Mouse (Mus musculus): ENCODE results near the gene Lins1.

Lins1 gene

DNA sequence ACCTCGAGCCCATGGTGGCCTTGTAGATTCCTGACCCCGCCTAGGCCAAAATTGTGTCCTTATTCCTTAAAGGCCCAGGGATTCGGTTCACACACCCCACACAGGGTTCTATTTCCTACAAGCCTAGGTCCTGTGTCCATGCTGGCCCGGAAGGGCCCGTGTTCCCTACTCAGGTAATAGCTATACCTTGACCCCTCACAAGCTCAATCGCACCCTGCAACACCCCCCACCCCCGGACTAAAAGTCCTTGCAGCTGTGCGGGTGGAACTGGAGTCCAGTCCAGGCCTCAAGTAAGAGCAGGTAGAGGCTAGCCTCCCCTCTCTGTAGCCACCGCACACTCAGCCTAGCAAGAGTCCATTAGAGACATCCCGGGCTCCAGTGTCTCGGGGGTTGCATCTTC lies 44.2 kb downstream of the Lins1 start:
- DNase-seq = no peak

DNA sequence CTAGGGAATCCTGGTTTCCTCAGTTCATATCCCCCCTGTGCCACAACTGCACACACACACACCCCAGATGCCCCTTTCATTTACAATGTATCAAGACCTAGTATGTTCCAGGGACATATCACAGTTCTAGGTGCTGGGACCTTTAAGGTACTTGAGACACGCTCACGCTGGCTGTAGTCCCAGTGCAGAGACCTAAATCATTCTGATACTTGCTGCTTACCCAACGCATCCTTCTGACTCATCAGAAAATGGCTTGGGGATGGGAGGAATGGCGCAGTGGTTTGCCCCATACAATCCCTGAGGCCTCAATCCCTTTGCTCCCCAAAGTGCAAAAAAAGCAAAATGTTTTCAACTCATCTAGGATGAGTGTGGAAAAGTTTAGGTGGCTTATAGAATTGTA lies 44.8 kb downstream of the Lins1 start:
- no peak for DNase-seq

DNA sequence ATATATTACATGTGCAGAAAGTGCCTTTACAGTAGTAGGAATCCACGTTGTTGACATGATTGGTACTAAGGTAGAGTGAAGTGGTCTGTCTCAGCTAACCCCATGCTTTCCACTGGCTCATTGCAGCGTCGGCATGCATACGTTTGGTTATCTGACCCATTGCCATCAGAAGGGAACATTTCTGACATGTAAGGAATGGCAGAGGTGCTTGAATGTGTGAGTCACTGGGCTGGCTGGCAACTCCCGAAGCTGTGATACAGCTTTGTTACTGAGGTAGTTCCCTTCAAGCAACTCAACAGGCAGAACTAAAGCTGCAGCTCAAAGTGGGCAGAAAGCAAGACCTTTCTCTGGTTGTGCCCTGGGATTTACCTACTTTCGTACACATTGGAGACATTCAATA lies 45.3 kb downstream of the Lins1 start:
- DNase-seq = no peak

DNA sequence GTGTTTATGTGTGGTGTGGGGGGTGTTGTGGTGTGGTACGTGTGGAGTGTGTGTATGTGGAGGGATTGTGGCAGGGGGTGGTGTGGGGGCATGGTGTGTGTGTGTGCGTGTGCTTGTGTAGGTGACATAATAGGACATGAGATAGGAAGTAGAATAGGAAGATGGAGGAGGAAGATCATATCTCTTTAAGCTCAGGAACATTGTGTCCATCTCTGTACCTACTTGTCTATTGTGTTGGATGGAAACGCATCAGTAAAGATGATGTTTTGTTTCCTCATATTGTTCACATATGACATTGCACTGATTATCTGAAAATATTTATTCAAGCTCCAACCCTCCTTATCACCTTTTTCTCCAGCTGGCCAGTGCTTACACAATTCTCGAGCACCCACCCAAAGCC lies 47.7 kb downstream of the Lins1 start:
- no peak for DNase-seq

DNA sequence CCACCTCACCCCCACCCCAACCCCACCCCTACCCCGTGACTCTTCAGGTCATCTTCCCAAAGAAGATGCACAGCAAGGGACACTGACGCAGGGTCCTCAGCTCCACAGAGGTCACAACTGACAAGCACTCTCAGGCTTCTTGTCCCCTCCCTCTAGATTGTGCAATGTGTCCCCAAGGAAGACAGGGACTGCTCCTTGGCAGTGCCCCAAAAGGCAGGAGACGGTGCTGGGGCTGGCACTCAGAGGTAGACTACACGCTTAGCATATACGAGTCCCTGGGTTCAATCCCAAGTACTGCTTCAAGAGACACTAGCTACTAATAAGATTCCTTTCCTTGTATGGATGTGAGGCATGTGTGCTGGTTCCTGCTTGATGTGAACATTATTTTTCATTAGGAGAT lies 51.3 kb downstream of the Lins1 start:
- DNase-seq = no peak

DNA sequence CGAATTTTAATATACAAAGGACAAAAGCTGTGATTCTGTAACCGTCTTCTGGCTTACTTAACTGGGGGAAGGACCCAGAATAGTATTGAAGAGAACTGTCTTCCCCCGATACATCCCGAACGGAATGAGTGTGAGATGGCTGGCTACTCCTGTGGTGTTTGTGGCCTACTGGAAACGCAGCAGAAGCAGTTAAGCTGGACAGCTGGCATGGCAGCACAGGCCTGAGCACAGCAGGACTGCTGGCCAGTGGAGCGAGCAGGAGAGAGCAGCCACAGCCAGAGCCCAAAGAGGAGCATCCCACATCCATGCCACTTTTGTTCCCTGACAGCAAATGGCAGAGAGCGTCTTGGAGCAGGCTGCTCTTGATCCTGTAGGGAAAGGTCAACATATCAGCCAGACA lies 51.7 kb downstream of the Lins1 start:
- no peak for DNase-seq

DNA sequence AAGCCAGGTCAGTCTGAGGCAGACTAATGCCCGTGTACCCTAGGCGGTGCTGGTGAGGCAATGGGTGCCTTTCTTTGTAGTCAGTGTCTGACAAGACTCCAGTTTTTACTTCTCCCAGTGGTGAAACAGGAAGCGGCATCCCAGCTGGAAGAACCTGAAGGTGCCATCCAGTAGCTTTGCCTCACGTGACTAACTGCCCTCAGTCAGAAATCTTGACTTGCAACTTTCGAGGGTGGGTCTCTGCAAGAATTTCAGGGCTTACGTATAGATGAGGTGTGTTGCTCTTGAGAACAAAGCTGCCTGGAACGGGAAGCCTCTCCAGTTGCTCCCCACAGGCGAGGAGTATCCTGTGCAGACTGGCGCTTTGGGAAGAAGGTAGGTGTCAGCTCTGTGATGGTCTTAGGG lies 53.7 kb downstream of the Lins1 start, which contains the start of gene Cers3:
Gene Cers3, plus strand, starts transcription at position 128 of the 405 bp plus-strand sequence.
- no peak for DNase-seq

DNA sequence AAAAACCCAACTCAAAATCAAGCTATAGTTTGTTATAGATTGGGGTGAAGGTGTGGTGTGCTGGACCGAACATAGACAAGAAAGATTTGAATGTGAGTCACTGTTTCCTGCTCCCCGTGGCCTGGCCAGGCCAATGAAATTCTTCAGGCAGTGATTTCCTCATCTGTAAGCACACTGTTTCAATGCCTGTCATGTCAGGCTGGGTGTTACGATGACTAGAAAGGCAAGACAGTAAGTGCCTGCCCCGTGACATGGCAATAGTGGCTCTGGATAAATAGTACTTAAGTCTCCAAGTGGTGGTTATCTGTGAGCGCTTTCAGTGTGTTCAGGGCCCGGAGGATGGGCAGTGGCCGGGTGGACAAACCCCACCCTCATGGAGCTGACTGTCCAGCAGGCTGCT lies 57.3 kb downstream of the Lins1 start:
- no peak for DNase-seq

DNA sequence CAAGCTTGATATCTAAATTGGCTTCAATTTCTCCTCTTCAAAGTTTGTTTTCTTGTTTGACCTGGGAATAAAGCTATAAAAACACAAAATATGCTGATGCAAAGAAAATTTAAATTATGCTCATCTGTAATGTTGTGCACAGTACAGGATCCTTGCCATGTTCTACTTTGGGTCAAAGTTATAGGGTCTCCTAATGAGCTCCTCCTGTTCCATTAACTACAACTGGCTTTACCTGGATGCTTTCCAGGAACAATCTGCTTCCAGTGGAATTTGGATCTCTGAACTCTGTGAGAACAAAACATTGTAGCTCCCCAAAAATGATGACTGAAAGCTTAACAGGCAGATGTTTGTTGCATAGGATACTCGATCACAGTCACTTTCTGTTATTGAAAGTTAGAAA lies 60.3 kb downstream of the Lins1 start:
- DNase-seq = no peak

DNA sequence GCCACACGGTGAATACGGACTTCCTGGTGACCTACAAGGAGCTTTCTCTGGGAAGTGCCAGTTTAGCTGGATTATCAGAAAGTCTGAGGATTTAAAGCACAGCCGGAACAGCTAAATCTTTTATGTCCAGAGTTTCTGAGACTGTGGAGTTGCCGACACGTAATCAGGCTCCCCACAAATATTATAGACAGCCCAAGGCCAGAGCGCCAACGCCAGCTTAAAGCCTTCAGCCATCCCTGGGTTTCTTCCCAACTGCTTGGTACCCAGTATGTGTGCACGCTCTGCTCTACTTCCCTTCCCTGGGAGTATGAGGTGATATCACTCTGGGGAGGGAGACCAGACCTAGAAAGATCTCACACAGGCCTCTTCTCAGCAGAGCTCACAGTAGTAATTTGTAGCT lies 64.1 kb downstream of the Lins1 start:
- DNase-seq = no peak

DNA sequence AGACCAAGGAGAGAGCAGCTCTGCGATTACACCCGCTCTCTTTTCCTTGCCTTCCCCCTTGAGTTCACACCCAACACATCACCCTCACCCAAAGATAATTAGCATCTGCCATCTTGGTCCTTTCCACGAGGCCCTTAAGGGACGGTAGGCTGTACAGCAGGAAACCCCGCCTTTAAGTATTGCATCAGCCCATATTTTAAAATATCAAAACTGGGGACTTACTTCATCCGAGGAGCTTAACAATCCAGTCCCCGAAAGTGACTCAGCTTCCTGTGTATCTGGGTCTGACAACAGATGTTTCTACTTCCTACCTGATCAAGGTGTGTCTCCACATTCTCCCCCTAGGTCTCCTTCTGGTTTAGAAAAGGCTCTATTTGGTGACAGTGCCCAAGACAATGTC lies 65.9 kb downstream of the Lins1 start:
- DNase-seq = no peak
